ENCODE assay signal across 30 mouse cellular contexts in the genomic region with DNA sequence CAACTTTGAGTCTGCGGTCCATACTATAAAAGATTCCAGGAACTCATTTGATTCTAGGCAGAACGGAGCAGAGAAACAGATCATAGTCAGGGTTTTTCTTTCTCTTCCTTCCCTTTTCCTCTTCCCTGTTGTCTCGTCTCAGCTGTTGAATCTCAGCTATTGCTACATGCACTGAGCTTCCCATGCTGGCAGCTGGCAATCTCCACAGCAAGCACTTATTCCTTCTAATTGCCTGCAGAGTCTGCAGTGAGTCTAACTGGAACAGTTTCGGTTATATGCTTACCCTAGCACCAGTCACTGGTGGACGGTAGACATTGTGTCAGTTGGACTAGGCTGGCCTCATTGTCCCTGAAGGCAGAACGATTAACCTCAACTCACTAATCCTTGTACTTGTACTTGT.
A peak's percentile ranks its signal among the peaks of the same experiment; 100 is the strongest.
DNase-seq lines count a peak whose midpoint lies in the region; TF ChIP-seq lines count a peak whose summit lies in the region.
"Had no signal": no experiment of that assay in that cellular context is flagged by ENCODE, and none has a peak within 500 bp of the region (broad histone marks: within the 10 kb centered on the region; RNA-seq: fewer than 3 reads in every experiment).

No protein-coding gene starts in this region.

- peaks cover 13% of the 10 kb centered on the region for H3K4me1 ChIP-seq in bone marrow macrophage, adult 2 months (ENCODE audit: control insufficient read depth, insufficient read depth, low read length)
- H3K4me1 ChIP-seq: forebrain, embryonic 12.5 days; heart, embryonic 13.5 days; hindbrain, embryonic 10.5 days; hindbrain, embryonic 15.5 days; intestine, embryonic 15.5 days; limb, embryonic 12.5 days; midbrain, embryonic 12.5 days had no signal

- H3K4me3 ChIP-seq in gastrocnemius, adult 2 months: no peak overlapping the region
- no peak overlapping the region for H3K4me3 ChIP-seq in bone marrow macrophage, adult 2 months (ENCODE audit: insufficient read depth, low read length)
- H3K4me3 ChIP-seq: erythroblast, embryonic 14.5 days; forebrain, embryonic 12.5 days; heart, embryonic 13.5 days; hindbrain, embryonic 10.5 days; hindbrain, embryonic 15.5 days; intestine, embryonic 15.5 days; left cerebral cortex, adult 2 months; limb, embryonic 12.5 days; liver, embryonic 12.5 days; midbrain, embryonic 12.5 days had no signal

- no peak for TF ChIP-seq CTCF in gastrocnemius, adult 2 months (IDR thresholded peaks at IDR 0.05)
- no peak for TF ChIP-seq CTCF in bone marrow macrophage, adult 2 months (IDR thresholded peaks at IDR 0.05; ENCODE audit: low read depth, low read length)

- peak; percentile 13 for DNase-seq in gastrocnemius, postnatal 25 days
- DNase-seq in gastrocnemius, adult 2 months: no peak
- DNase-seq in layer of hippocampus, adult 9-11 months: peak; percentile 34
- DNase-seq in layer of hippocampus, postnatal 10 days (ENCODE audit: low spot score in 2 of 2): no peak
- peak; percentile 54 for DNase-seq in brain, adult 2 months (ENCODE audit: low read depth, low spot score)
- DNase-seq in ovary, postnatal 36 days (ENCODE audit: low spot score): no peak
- no peak for DNase-seq in adrenal gland, postnatal 25 days
- DNase-seq: adrenal gland, postnatal 36 days; B cell, adult 2 months; cerebellum, adult 11 months; cerebellum, adult 9-10 months; kidney, adult 8-10 months; kidney, postnatal 4 days; liver, postnatal 0 days; retina, postnatal 1 day; right cerebral cortex, postnatal 25 days; spleen, adult 18-20 months; thymus, postnatal 14 days had no signal

- no peak for TF ChIP-seq POLR2A in bone marrow macrophage, adult 2 months (IDR thresholded peaks at IDR 0.05; ENCODE audit: borderline replicate concordance, low read depth, low read length)

- intact Hi-C loops in gastrocnemius, adult 2 months (cut with DNase I): no loop called here

- no peak overlapping the region for H3K27ac ChIP-seq in gastrocnemius, adult 2 months
- H3K27ac ChIP-seq in bone marrow macrophage, adult 2 months (ENCODE audit: insufficient read depth, low read depth, low read length): peak overlapping the region; percentile 38
- H3K27ac ChIP-seq: forebrain, embryonic 12.5 days; heart, embryonic 13.5 days; hindbrain, embryonic 10.5 days; hindbrain, embryonic 15.5 days; intestine, embryonic 15.5 days; kidney, postnatal 0 days; left cerebral cortex, adult 2 months; limb, embryonic 12.5 days; liver, embryonic 12.5 days; midbrain, embryonic 12.5 days had no signal

Comparison
In these comparisons a context has a peak if more than half of its experiments do, and no peak if none do; other contexts are left out.
1. DNase-seq: peak in gastrocnemius, postnatal 25 days (single experiment), layer of hippocampus, adult 9-11 months (single experiment) and brain, adult 2 months (single experiment); none in gastrocnemius, adult 2 months (single experiment), layer of hippocampus, postnatal 10 days (0 of 2), ovary, postnatal 36 days (single experiment) and adrenal gland, postnatal 25 days (single experiment).